Mouse (Mus musculus) limb, embryonic 14.5 days (tissue): Measurements from ENCODE around the gene Klhdc10. TPM values are rescaled to one million over a fixed set of nuclear protein-coding genes. Genes with fewer than 3 reads are reported as not detected.

Source experiments
- ATAC-seq: fragments of 200-750 bp; cut with Nextera tagmentation; 2 replicates; pipeline ENCODE4 v1.8.0; 2017; ENCODE audit warnings: low read depth, moderate number of reproducible peaks, moderate TSS enrichment; ENCODE audit not compliant: low FRiP score
- DNase-seq: peaks from one replicate; pipeline ENCODE4 v3.0.0-alpha.2; 2015; ENCODE audit warnings: low spot score
- H3K27ac ChIP-seq: fragments of 300-500 bp; sonication (generic); replicated peaks from 2 replicates; pipeline ENCODE4 v1.5.1; 2014; ENCODE audit warnings: low read depth, mild to moderate bottlenecking, low read length, moderate library complexity, mixed read lengths
- H3K27me3 ChIP-seq: fragments of 300-500 bp; sonication (generic); 2 replicates; pipeline ENCODE4 v1.6.1; 2014; ENCODE audit warnings: low read length, mixed read lengths; ENCODE audit not compliant: control insufficient read depth, insufficient read depth
- H3K36me3 ChIP-seq: fragments of 300-500 bp; sonication (generic); 2 replicates; pipeline ENCODE4 v1.6.1; 2014; ENCODE audit warnings: mild to moderate bottlenecking, low read length, moderate library complexity, mixed read lengths; ENCODE audit not compliant: control insufficient read depth, insufficient read depth
- H3K4me1 ChIP-seq: fragments of 300-500 bp; sonication (generic); 2 replicates; pipeline ENCODE4 v1.6.1; 2014; ENCODE audit warnings: antibody characterized with exemption, low read length, mixed read lengths; ENCODE audit not compliant: control insufficient read depth, insufficient read depth
- H3K4me2 ChIP-seq: fragments of 300-500 bp; sonication (generic); replicated peaks from 2 replicates; pipeline ENCODE4 v1.6.1; 2014; ENCODE audit warnings: low read depth, mild to moderate bottlenecking, low read length, moderate library complexity; ENCODE audit not compliant: severe bottlenecking
- H3K4me3 ChIP-seq: fragments of 300-500 bp; sonication (generic); replicated peaks from 2 replicates; pipeline ENCODE4 v1.5.1; 2014; ENCODE audit warnings: low read length
- H3K9ac ChIP-seq: fragments of 300-500 bp; sonication (generic); 2 replicates; pipeline ENCODE4 v1.6.1; 2014; ENCODE audit warnings: mild to moderate bottlenecking, low read depth, low read length, moderate library complexity; ENCODE audit not compliant: severe bottlenecking
- H3K9me3 ChIP-seq: fragments of 300-500 bp; sonication (generic); 2 replicates; pipeline ENCODE4 v1.6.1; 2016; ENCODE audit warnings: low read length; ENCODE audit not compliant: control insufficient read depth
- POLR2A ChIP-seq: fragments of 200-500 bp; IDR thresholded peaks from 2 replicates; pipeline ENCODE4 v1.8.0; 2012; ENCODE audit warnings: inconsistent platforms, mild to moderate bottlenecking, moderate library complexity, borderline replicate concordance; ENCODE audit not compliant: insufficient read depth, insufficient read length; ENCODE audit errors: extremely low read depth
- WGBS: fragments of 180-500 bp; shearing (Covaris S2); extraction: QIAGEN DNeasy Blood & Tissue Kit; methylation state at CpG from one replicate; pipeline ENCODE4 v1.1.7; 2014; 5-methylcytosine and 5-hydroxymethylcytosine counted together
- polyA plus RNA-seq, 2 experiments: library from polyadenylated mRNA; depleted of rRNA in 1 of 2; stranded (reverse) in 1 of 2; unstranded in 1 of 2; fragments of >200 nt; fragmentation: Nextera tagmentation in 1 of 2; extraction: Ambion mirVana in 1 of 2; gene quantifications; 2 replicates each; pipeline versions ENCODE4 v1.2.1 to v1.2.3; 2012 to 2014

The Klhdc10 gene
- polyA plus RNA-seq, 2 experiments = 39.3 to 106 TPM

GRCm38 (mm10) chr6:30468684-30469083 lies 67.0 kb downstream of the Klhdc10 start:
- WGBS = 59% methylated on average over 12 of the region's 12 CpGs
- Histone ChIP-seq H3K9me3 (no peaks in the 10 kb centered on the region), H3K4me1 (no peaks in the 10 kb centered on the region; the same call in 1 of the 2 replicates), H3K36me3 (no peaks in the 10 kb centered on the region), H3K27ac (0 out of 2 replicates have a peak overlapping the region, but pooled peaks have one; percentile 19), H3K9ac (no peak overlapping the region), H3K4me3 (no peak overlapping the region), H3K4me2 (no peak overlapping the region), H3K27me3 (no peaks in the 10 kb centered on the region)
- TF ChIP-seq POLR2A = no peak
- no peak for DNase-seq
- ATAC-seq = no peak

GRCm38 (mm10) chr6:30469370-30469769 lies 67.7 kb downstream of the Klhdc10 start:
- ATAC-seq (no peak), DNase-seq (no peak)
- Histone ChIP-seq H3K9ac (no peak overlapping the region), H3K4me2 (no peak overlapping the region), H3K4me3 (no peak overlapping the region), H3K9me3 (no peaks in the 10 kb centered on the region), H3K27me3 (no peaks in the 10 kb centered on the region), H3K36me3 (no peaks in the 10 kb centered on the region), H3K27ac (no peak overlapping the region), H3K4me1 (no peaks in the 10 kb centered on the region; the same call in 1 of the 2 replicates)
- WGBS = 80% methylated on average over 12 of the region's 12 CpGs
- no peak for TF ChIP-seq POLR2A

- H3K4me1 ChIP-seq = peaks cover 4% of the 10 kb centered on the region; the same call in 1 of the 2 replicates
- 50% methylated on average over 3 of the region's 3 CpGs for WGBS
Measured at GRCm38 (mm10) chr6:30471706-30472105, 70.0 kb downstream of the Klhdc10 start.

GRCm38 (mm10) chr6:30476025-30476765 lies 74.5 kb downstream of the Klhdc10 start:
- no peak for TF ChIP-seq POLR2A
- H3K9ac ChIP-seq = no peak overlapping the region
- no peaks in the 10 kb centered on the region for H3K9me3 ChIP-seq
- ATAC-seq (no peak), DNase-seq (no peak)
- peak overlapping the region; percentile 30; the same call in 1 of the 2 replicates for H3K27ac ChIP-seq
- 52% methylated on average over 10 of the region's 10 CpGs for WGBS
- H3K4me2 ChIP-seq = no peak overlapping the region
- no peaks in the 10 kb centered on the region for H3K27me3 ChIP-seq
- H3K36me3 ChIP-seq = peaks cover 25% of the 10 kb centered on the region
- H3K4me3 ChIP-seq = no peak overlapping the region
- H3K4me1 ChIP-seq = peaks cover 10% of the 10 kb centered on the region; the same call in 1 of the 2 replicates

More at GRCm38 (mm10) chr6:30471706-30472105, 70.0 kb downstream of the Klhdc10 start:
- no peak for DNase-seq
- Histone ChIP-seq H3K4me2 (no peak overlapping the region), H3K9me3 (no peaks in the 10 kb centered on the region), H3K9ac (no peak overlapping the region), H3K27ac (no peak overlapping the region), H3K27me3 (no peaks in the 10 kb centered on the region), H3K36me3 (no peaks in the 10 kb centered on the region), H3K4me3 (no peak overlapping the region)
- peak; percentile 36; the same call in 1 of the 2 replicates for ATAC-seq
- no peak for TF ChIP-seq POLR2A

GRCm38 (mm10) chr6:30477210-30477714 lies 75.6 kb downstream of the Klhdc10 start:
- no peaks in the 10 kb centered on the region for H3K9me3 ChIP-seq
- peaks cover 33% of the 10 kb centered on the region for H3K36me3 ChIP-seq
- peak overlapping the region; percentile 55 for H3K27ac ChIP-seq
- DNase-seq (no peak), ATAC-seq (peak; percentile 50; the same call in 1 of the 2 replicates)
- no peak overlapping the region for H3K9ac ChIP-seq
- peaks cover 10% of the 10 kb centered on the region; the same call in 1 of the 2 replicates for H3K4me1 ChIP-seq
- TF ChIP-seq POLR2A = no peak
- H3K27me3 ChIP-seq = no peaks in the 10 kb centered on the region
- no peak overlapping the region for H3K4me3 ChIP-seq
- H3K4me2 ChIP-seq = no peak overlapping the region
- 78% methylated on average over 8 of the region's 8 CpGs for WGBS
